Mouse (Mus musculus) ES-Bruce4 (cell line): ENCODE data around the gene Mical2.

Experiments used
- CTCF ChIP-seq: IDR thresholded peaks from one replicate; pipeline ENCODE4 v1.8.1; 2011; ENCODE audit warnings: low read depth, low read length
- EP300 ChIP-seq: IDR thresholded peaks from 2 replicates; pipeline ENCODE4 v1.6.1; 2011; ENCODE audit warnings: low read depth, low read length; ENCODE audit not compliant: insufficient read depth
- POLR2A ChIP-seq: IDR thresholded peaks from one replicate; pipeline ENCODE4 v1.8.1; 2011; ENCODE audit warnings: low read length; ENCODE audit not compliant: insufficient read depth

GRCm38 (mm10) chr7:112326852-112327251 is 101.2 kb downstream of the Mical2 start:
- TF ChIP-seq POLR2A (no peak), CTCF (no peak), EP300 (no peak)
